Mouse (Mus musculus) heart, embryonic 13.5 days (tissue): ENCODE data around the gene Zfp277. TPM values are rescaled to one million over a fixed set of nuclear protein-coding genes. Genes with fewer than 3 reads are reported as not detected.

Experiments
- ATAC-seq: fragments of 200-750 bp; cut with Nextera tagmentation; 2 replicates; pipeline ENCODE4 v1.8.0; 2017; ENCODE audit warnings: moderate TSS enrichment; ENCODE audit not compliant: insufficient number of reproducible peaks, low FRiP score, low TSS enrichment; ENCODE audit errors: extremely low read depth
- H3K27ac ChIP-seq: fragments of 300-500 bp; sonication (generic); replicated peaks from 2 replicates; pipeline ENCODE4 v1.5.1; 2015; ENCODE audit warnings: moderate library complexity, mild to moderate bottlenecking, inconsistent platforms
- H3K27me3 ChIP-seq: fragments of 300-500 bp; sonication (generic); replicated peaks from 2 replicates; pipeline ENCODE4 v1.6.1; 2015; ENCODE audit warnings: mild to moderate bottlenecking, inconsistent platforms
- H3K36me3 ChIP-seq: fragments of 300-500 bp; sonication (generic); 2 replicates; pipeline ENCODE4 v1.6.1; 2015; ENCODE audit warnings: mild to moderate bottlenecking, inconsistent platforms
- H3K4me1 ChIP-seq: fragments of 300-500 bp; sonication (generic); 2 replicates; pipeline ENCODE4 v1.6.1; 2015; ENCODE audit warnings: inconsistent platforms
- H3K4me2 ChIP-seq: fragments of 300-500 bp; sonication (generic); 2 replicates; pipeline ENCODE4 v1.6.1; 2015; ENCODE audit warnings: inconsistent platforms, mild to moderate bottlenecking, moderate library complexity
- H3K4me3 ChIP-seq: fragments of 300-500 bp; sonication (generic); 2 replicates; pipeline ENCODE4 v1.5.1; 2015; ENCODE audit warnings: moderate library complexity, mild to moderate bottlenecking, inconsistent platforms
- H3K9ac ChIP-seq: fragments of 300-500 bp; sonication (generic); 2 replicates; pipeline ENCODE4 v1.6.1; 2015; ENCODE audit warnings: inconsistent platforms, mild to moderate bottlenecking, moderate library complexity
- H3K9me3 ChIP-seq: fragments of 300-500 bp; sonication (generic); 2 replicates; pipeline ENCODE4 v1.6.1; 2016; ENCODE audit warnings: inconsistent platforms
- WGBS: fragments of 180-500 bp; shearing (Covaris S2); methylation state at CpG from one replicate; pipeline ENCODE4 v1.1.7; 2015; ENCODE audit warnings: mixed read lengths; 5-methylcytosine and 5-hydroxymethylcytosine counted together
- polyA plus RNA-seq: library from polyadenylated mRNA; unstranded; fragments of >200 nt; fragmentation: Nextera tagmentation; extraction: Ambion mirVana; gene quantifications from 2 replicates; pipeline ENCODE4 v1.2.1, GENCODE M21; 2015

Zfp277 gene
- polyA plus RNA-seq, 1 experiment from 2014 or later, result 27.8 TPM

DNA sequence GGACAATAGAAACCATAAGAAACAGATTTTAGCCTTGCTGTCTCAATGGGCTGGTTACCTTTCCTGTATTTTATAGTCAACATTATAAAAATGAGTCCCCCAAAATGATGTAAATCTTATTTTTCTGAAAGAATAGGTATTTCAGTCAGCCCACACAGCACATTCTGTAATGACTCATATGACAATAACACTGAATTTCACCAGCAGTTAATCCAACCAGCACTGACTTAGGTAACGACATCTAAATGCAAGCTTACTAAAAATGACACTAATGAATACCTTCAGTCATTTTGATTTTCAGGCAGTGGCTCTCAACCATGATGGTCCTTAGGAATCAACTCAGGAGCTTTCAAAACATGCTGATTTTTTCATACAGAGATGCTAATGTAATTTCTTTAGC is 54.4 kb downstream of the Zfp277 start:
- ATAC-seq, result no peak
- H3K27ac ChIP-seq, result no peak overlapping the region
- H3K27me3 ChIP-seq, result no peaks in the 10 kb centered on the region
- H3K36me3 ChIP-seq, result no peaks in the 10 kb centered on the region
- H3K9me3 ChIP-seq, result no peaks in the 10 kb centered on the region
- H3K4me3 ChIP-seq, result no peak overlapping the region
- whole genome bisulfite sequencing, result 91% methylated on average over 1 of the region's 1 CpGs
- no peak overlapping the region for H3K9ac ChIP-seq
- H3K4me2 ChIP-seq, result no peak overlapping the region
- H3K4me1 ChIP-seq, result 0 out of 2 replicates have a peak, but pooled peaks cover 6% of the 10 kb centered on the region

DNA sequence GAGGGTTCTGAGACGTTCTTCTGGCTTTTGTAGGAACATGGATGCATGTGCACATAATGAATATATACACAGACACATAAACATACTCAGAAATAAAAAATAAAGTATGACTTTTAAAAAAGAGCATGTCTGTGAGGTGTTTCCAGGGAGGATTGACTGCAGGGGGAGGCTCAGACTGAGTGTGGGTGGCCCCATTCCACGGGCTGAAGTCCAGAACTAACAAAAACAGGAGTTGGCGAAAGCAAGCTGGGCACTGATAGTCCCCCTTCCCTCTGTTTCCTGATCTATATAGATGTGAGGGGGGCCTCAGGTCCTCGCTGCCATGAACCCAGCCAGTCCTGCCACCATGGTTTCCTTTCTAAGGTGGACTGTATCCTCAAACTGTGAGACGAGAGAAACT is 57.9 kb downstream of the Zfp277 start:
- ATAC-seq, result no peak
- no peaks in the 10 kb centered on the region for H3K36me3 ChIP-seq

DNA sequence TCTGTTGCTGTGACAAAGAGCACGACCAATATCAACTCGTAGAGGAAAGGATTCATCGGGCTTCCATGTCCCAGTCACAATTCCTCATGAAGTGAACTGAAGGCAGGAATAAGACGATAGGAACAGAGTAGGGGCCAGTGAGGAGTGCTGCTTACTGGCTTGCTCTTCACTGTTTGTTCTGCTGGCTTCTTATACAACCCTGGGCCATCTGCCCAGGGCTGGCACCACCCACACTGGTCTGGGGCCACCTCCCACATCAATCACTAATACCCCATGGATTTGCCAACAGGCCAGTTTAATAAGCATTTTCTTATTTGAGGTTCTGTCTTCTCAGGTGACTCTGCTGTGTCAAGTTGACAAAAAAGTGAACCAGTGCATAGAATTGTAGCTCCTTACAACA is 60.4 kb downstream of the Zfp277 start:
- no peak overlapping the region for H3K9ac ChIP-seq

More for the DNA sequence above, 57.9 kb downstream of the Zfp277 start:
- Histone ChIP-seq H3K9ac (no peak overlapping the region), H3K27ac (no peak overlapping the region), H3K4me1 (peaks cover 15% of the 10 kb centered on the region), H3K27me3 (no peaks in the 10 kb centered on the region), H3K4me2 (no peak overlapping the region), H3K9me3 (no peaks in the 10 kb centered on the region), H3K4me3 (no peak overlapping the region)
- 57% methylated on average over 5 of the region's 5 CpGs for WGBS

DNA sequence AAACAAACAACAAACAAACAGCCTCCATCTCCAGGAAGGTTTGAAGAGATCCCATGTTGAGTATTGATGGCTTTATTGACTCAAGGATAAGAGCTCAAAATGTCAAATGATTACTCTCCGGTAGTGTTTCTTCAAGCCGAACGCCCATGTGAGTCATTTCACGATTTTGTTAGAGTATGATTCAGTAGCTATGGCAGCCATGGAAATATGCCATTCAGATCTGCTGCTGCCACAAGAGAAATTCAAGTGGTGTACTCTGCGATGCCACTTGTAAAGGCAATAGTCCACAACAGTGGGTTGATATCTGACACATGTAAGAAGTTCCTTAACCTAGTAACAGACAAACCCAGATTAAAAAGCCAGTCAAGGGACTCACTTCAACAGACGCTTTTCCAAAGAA is 62.0 kb downstream of the Zfp277 start:
- Histone ChIP-seq H3K4me2 (no peak overlapping the region), H3K9me3 (no peaks in the 10 kb centered on the region), H3K4me3 (no peak overlapping the region), H3K9ac (no peak overlapping the region), H3K27me3 (no peaks in the 10 kb centered on the region), H3K36me3 (no peaks in the 10 kb centered on the region), H3K4me1 (peaks cover 19% of the 10 kb centered on the region), H3K27ac (no peak overlapping the region)
- 49% methylated on average over 6 of the region's 6 CpGs for WGBS
- ATAC-seq, result no peak

More for the DNA sequence above, 60.4 kb downstream of the Zfp277 start:
- Histone ChIP-seq H3K9me3 (no peaks in the 10 kb centered on the region), H3K4me1 (peaks cover 13% of the 10 kb centered on the region), H3K27ac (no peak overlapping the region), H3K27me3 (no peaks in the 10 kb centered on the region), H3K4me2 (no peak overlapping the region), H3K36me3 (no peaks in the 10 kb centered on the region), H3K4me3 (no peak overlapping the region)
- no peak for ATAC-seq
- 89% methylated on average over 4 of the region's 4 CpGs for WGBS

DNA sequence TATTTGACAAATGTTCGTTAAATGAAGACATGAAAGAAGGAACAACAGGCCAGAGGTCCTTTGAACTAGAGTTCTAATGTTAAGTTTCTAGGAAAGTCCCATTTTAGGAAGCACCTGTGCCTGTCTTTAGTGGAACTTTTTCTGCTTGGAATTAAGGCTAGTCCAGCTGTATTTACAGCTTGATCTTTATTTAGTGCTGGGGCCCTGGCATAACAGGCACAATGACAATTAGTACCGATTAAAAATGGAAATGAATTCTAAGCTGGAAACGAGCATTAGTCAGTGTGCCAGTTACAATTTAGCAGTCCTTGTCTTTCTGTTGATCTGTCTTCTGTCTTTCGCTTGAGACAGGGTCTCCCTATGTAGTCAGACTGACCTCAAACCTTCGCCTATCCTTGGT is 63.2 kb downstream of the Zfp277 start:
- 83% methylated on average over 5 of the region's 5 CpGs for WGBS
- ATAC-seq, result no peak

DNA sequence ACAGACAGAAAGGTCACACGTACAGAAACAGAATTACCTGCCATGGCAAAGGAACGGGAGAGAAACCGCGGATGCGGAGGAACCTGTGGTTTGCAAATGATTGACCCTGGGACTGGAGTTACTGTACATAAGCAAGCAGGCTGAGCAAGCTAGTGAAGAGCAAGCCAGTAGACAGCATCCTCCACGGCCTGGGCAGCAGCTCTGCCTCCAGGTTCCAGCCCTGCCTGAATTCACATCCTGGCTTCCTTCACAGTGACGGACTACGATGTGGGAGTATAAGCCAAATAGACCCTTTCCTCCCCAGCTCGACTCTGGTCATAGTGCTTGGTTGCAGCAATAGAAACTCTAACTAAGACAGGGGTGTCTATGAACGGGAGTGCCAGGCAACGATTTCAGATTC is 63.9 kb downstream of the Zfp277 start:
- no peak overlapping the region for H3K4me3 ChIP-seq
- H3K36me3 ChIP-seq, result peaks cover 6% of the 10 kb centered on the region
- H3K4me2 ChIP-seq, result no peak overlapping the region
- no peaks in the 10 kb centered on the region for H3K9me3 ChIP-seq
- H3K9ac ChIP-seq, result no peak overlapping the region
- WGBS, result 83% methylated on average over 11 of the region's 11 CpGs
- H3K27ac ChIP-seq, result no peak overlapping the region
- no peak for ATAC-seq
- no peaks in the 10 kb centered on the region for H3K27me3 ChIP-seq
- peaks cover 22% of the 10 kb centered on the region for H3K4me1 ChIP-seq

More for the DNA sequence above, 63.2 kb downstream of the Zfp277 start:
- H3K9ac ChIP-seq, result no peak overlapping the region
- H3K4me2 ChIP-seq, result no peak overlapping the region
- no peaks in the 10 kb centered on the region for H3K9me3 ChIP-seq
- peaks cover 22% of the 10 kb centered on the region for H3K4me1 ChIP-seq
- no peak overlapping the region for H3K4me3 ChIP-seq
- peaks cover 6% of the 10 kb centered on the region for H3K36me3 ChIP-seq
- no peak overlapping the region for H3K27ac ChIP-seq
- H3K27me3 ChIP-seq, result no peaks in the 10 kb centered on the region

DNA sequence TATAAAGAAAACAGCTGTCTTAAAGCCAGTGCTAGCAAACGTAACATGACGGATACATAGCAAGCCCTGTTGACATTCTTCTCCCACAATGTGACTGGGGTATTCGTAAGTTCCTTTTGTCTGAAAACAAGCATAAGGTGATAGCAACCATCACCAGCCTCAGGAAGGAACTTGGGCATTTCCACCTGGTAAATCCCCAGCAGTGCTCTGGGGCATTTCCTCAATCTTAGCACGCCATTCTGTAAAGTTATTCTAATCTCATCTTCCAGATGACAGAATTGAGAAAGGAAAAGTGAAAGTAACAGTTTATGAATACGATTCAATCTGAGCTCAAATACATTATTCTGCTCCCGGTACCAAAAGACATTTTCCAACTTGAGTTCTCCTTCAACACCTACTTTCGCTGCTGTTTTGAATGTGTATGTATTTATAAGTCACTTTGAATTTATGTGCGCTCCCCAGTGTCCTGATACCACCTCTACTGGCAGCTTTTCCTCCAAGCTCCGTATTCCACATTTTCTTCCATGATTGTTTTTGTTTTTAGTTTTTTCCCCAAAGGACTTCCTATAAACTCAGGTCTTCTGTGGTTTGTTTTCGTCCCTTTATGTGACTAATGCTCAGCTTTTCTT is 64.4 kb downstream of the Zfp277 start:
- Histone ChIP-seq H3K4me3 (no peak overlapping the region), H3K4me1 (peaks cover 22% of the 10 kb centered on the region), H3K27ac (no peak overlapping the region), H3K36me3 (peaks cover 6% of the 10 kb centered on the region), H3K4me2 (no peak overlapping the region), H3K27me3 (no peaks in the 10 kb centered on the region), H3K9ac (no peak overlapping the region), H3K9me3 (no peaks in the 10 kb centered on the region)
- ATAC-seq, result no peak
- WGBS, result 84% methylated on average over 10 of the region's 10 CpGs

DNA sequence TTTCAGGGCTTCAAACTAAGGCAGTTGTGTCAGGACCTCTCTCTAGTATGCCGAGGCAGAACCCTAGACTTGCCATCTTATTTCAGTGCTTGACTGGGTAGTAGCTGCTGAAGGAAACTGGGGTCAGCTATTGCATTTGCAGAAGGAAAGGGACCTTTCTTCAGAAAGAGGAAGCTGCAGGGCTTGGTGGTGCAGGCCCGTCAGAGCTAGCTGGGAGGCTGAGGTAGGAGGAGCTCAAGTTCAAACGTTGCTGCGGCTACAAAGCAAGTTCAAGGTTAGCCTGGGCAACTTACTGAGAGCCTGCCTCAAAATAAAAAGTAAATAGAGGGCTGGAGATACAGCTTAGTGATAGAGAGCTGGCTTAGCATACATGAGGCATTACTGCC is 66.2 kb downstream of the Zfp277 start:
- Histone ChIP-seq H3K4me2 (no peak overlapping the region), H3K9ac (no peak overlapping the region), H3K27ac (no peak overlapping the region), H3K4me1 (peaks cover 20% of the 10 kb centered on the region), H3K4me3 (no peak overlapping the region), H3K27me3 (no peaks in the 10 kb centered on the region), H3K36me3 (peaks cover 6% of the 10 kb centered on the region), H3K9me3 (no peaks in the 10 kb centered on the region)
- no peak for ATAC-seq
- WGBS, result 81% methylated on average over 4 of the region's 4 CpGs

DNA sequence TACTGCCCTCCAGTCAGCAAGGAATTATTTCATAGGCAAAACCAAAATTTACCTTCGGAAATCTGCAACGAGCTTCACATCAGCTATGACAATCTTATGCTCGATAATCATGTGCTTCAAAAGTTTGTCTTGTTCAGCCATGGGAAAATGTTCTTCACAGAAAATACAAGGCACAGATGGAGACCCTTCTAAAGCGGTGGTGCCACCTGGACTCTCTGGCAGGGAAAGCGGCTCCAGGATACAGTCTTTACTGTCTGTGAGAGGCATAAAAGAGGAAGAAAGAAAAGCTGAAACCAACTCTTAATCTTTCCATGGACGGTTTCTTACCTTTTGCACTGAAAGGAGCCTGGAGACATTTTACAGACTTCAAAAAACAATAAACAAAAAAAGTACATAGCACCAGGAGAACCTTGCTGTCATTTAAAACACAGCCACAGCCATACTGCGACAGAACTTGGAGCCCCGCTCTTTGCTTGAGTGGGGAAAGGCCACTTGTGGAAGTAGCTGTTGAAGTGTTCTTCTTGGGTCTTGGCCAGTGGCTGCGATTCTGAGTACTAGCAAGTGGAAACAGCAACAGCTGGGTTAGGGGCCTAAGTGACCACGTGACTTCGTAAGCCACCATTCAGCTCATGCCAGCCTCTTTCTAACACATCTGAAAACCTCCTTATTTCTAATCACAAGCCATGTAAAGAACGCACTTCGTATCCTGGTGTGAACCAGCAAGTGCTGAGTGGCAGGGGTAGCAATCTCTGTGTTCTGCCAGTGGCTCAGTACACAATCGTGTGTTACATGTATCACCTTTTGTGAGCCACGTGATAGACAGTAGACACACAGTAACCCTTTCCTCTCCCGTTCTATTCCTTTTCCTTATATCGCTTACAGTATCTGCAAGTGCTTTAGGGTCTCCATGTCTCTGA is 66.8 kb downstream of the Zfp277 start:
- no peak for ATAC-seq
- peaks cover 6% of the 10 kb centered on the region for H3K36me3 ChIP-seq
- WGBS, result 62% methylated on average over 17 of the region's 17 CpGs
- H3K4me1 ChIP-seq, result peaks cover 13% of the 10 kb centered on the region
- no peak overlapping the region for H3K9ac ChIP-seq
- H3K27me3 ChIP-seq, result no peaks in the 10 kb centered on the region
- H3K4me2 ChIP-seq, result no peak overlapping the region
- H3K4me3 ChIP-seq, result no peak overlapping the region
- no peaks in the 10 kb centered on the region for H3K9me3 ChIP-seq
- no peak overlapping the region for H3K27ac ChIP-seq

DNA sequence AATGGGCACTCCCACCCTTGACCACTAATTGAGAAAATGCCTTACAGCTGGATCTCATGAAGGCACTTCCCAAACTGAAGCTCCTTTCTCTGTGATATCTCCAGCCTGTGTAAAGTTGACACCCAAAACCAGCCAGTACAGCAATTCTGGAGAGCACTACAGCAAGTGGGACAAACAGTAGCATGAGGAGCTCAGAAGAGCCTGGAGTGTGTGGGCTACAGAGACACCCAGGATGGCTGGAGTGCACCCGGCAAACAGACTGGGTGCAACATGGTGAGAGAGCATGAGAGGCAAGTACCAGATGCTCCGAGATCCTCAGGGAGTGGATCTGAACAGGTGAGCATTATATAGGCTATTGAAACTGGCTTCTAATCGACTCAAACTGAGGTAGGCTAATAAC is 93.8 kb downstream of the Zfp277 start:
- Histone ChIP-seq H3K27me3 (no peaks in the 10 kb centered on the region), H3K4me1 (no peaks in the 10 kb centered on the region)

DNA sequence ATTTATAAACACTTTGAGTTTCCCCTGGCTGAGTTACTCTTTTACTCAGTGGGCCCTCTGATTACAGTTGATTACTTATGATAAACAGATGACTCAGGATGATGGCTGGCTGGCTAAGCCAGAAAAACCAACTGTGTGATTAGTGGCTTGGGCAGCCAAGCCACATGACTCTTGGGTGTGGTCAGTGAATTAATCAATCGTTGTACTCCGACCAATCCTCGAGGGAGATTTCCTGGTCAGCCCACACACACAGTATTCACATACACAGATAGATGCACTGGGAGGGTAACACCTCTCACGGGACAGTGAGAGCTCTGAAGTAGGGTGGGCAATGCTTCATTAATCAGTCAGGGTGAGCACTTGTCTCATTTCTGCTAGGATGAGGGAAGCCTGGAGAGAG is 97.5 kb downstream of the Zfp277 start:
- peaks cover 6% of the 10 kb centered on the region for H3K4me1 ChIP-seq
- no peak for ATAC-seq
- no peaks in the 10 kb centered on the region for H3K27me3 ChIP-seq
- H3K27ac ChIP-seq, result no peak overlapping the region
- 81% methylated on average over 4 of the region's 4 CpGs for WGBS
- H3K36me3 ChIP-seq, result peaks cover 12% of the 10 kb centered on the region
- no peak overlapping the region for H3K4me2 ChIP-seq
- H3K9me3 ChIP-seq, result no peaks in the 10 kb centered on the region
- H3K9ac ChIP-seq, result no peak overlapping the region
- no peak overlapping the region for H3K4me3 ChIP-seq

More for the DNA sequence above, 93.8 kb downstream of the Zfp277 start:
- H3K9me3 ChIP-seq, result no peaks in the 10 kb centered on the region
- H3K9ac ChIP-seq, result no peak overlapping the region
- WGBS, result 79% methylated on average over 3 of the region's 3 CpGs
- H3K4me2 ChIP-seq, result no peak overlapping the region
- H3K36me3 ChIP-seq, result peaks cover 12% of the 10 kb centered on the region
- H3K27ac ChIP-seq, result no peak overlapping the region
- H3K4me3 ChIP-seq, result no peak overlapping the region
- no peak for ATAC-seq
